8 mouse cellular contexts compared by ENCODE assay signal in genomic region chr17:34627093-34627942, GRCm38 (mm10). TPM values are rescaled to one million over a fixed set of nuclear protein-coding genes. Genes with fewer than 3 reads are reported as not detected.
DNase-seq lines count a peak whose midpoint lies in the region; ATAC-seq lines count a peak whose summit lies in the region.

No protein-coding gene starts in this region.

- peak overlapping the region; percentile 60 for H3K4me2 ChIP-seq in hindbrain, embryonic 11.5 days (replicated peaks; ENCODE audit: low read depth, low read length)

- peak overlapping the region; percentile 68 for H3K9ac ChIP-seq in hindbrain, embryonic 11.5 days (ENCODE audit: low read depth, low read length)

- DNase-seq in NIH3T3 (ENCODE audit: low read depth) = peak; percentile 96
- peak; percentile 90 to 91 for DNase-seq in cerebellum, postnatal 14 days
- DNase-seq in frontal cortex, postnatal 10 days (ENCODE audit: low spot score in 2 of 2) = peak; percentile 86 to 88
- DNase-seq in hindbrain, embryonic 11.5 days (ENCODE audit: low spot score) = peak; percentile 86
- DNase-seq in layer of hippocampus, postnatal 10 days (ENCODE audit: low spot score in 2 of 2) = peak; percentile 79 to 88
- peak; percentile 94 for DNase-seq in lung, postnatal 10 days
- peak; percentile 65 for DNase-seq in ovary, postnatal 14 days (ENCODE audit: low spot score)
- DNase-seq in thymus, postnatal 14 days = peak; percentile 86

- H3K36me3 ChIP-seq in hindbrain, embryonic 11.5 days (ENCODE audit: control insufficient read depth, insufficient read depth, low read length) = no peaks in the 10 kb centered on the region

- H3K4me1 ChIP-seq in hindbrain, embryonic 11.5 days (replicated peaks; ENCODE audit: control insufficient read depth, insufficient read depth, low read length) = peaks cover 32% of the 10 kb centered on the region

- ATAC-seq in hindbrain, embryonic 11.5 days (ENCODE audit: low FRiP score) = peak; percentile 83

- H3K4me3 ChIP-seq in hindbrain, embryonic 11.5 days (ENCODE audit: low read depth, low read length) = peak overlapping the region; percentile 67

- peaks cover 31% of the 10 kb centered on the region for H3K27me3 ChIP-seq in hindbrain, embryonic 11.5 days (ENCODE audit: control insufficient read depth, insufficient read depth, low read length)

- WGBS in hindbrain, embryonic 11.5 days = under 1% methylated on average over 41 of the region's 45 CpGs

- no peaks in the 10 kb centered on the region for H3K9me3 ChIP-seq in hindbrain, embryonic 11.5 days (ENCODE audit: control insufficient read depth, low read length)

- peak overlapping the region; percentile 77 for H3K27ac ChIP-seq in hindbrain, embryonic 11.5 days (ENCODE audit: low read depth, low read length)

RNA-seq across cellular contexts. Expression of gene Ppt2, which starts 1.0 kb away (rescaled TPM):
- polyA plus RNA-seq in hindbrain, embryonic 11.5 days (2014; fragmentation: Nextera tagmentation; extraction: Ambion mirVana) = 23.6 and 26.0 TPM in 2 replicates
- total RNA-seq in layer of hippocampus, postnatal 10 days (2021) = 10 to 100 TPM; 32.9 to 34.1 TPM

RNA-seq across cellular contexts. Expression of gene Prrt1, which starts 2.0 kb away (rescaled TPM):
- polyA plus RNA-seq in hindbrain, embryonic 11.5 days (2014; fragmentation: Nextera tagmentation; extraction: Ambion mirVana) = 1.0 and 2.0 TPM in 2 replicates
- 100 to 1,000 TPM; 231 to 238 TPM for total RNA-seq in layer of hippocampus, postnatal 10 days (2021)

RNA-seq across cellular contexts. Expression of gene Egfl8, which starts 11.5 kb away (rescaled TPM):
- 4.4 and 4.7 TPM in 2 replicates for polyA plus RNA-seq in hindbrain, embryonic 11.5 days (2014; fragmentation: Nextera tagmentation; extraction: Ambion mirVana)
- 1 to 10 TPM; 6.0 to 7.0 TPM for total RNA-seq in layer of hippocampus, postnatal 10 days (2021)

RNA-seq across cellular contexts. Expression of gene Fkbpl, which starts 17.2 kb away (rescaled TPM):
- 16.4 and 17.2 TPM in 2 replicates for polyA plus RNA-seq in hindbrain, embryonic 11.5 days (2014; fragmentation: Nextera tagmentation; extraction: Ambion mirVana)
- 10 to 100 TPM; 11.8 to 14.8 TPM for total RNA-seq in layer of hippocampus, postnatal 10 days (2021)

RNA-seq across cellular contexts. Expression of gene Atf6b, which starts 19.6 kb away (rescaled TPM):
- polyA plus RNA-seq in hindbrain, embryonic 11.5 days (2014; fragmentation: Nextera tagmentation; extraction: Ambion mirVana) = 61.9 and 67.5 TPM in 2 replicates
- 10 to 100 TPM; 75.8 to 78.6 TPM for total RNA-seq in layer of hippocampus, postnatal 10 days (2021)

Comparison
In these comparisons a context has a peak if more than half of its experiments do, and no peak if none do; other contexts are left out.
1. Peak in every context shown above with its lines: DNase-seq, ATAC-seq, H3K4me3 ChIP-seq and H3K27ac ChIP-seq.